Mouse (Mus musculus): Measurements from ENCODE around the gene Rsc1a1. TPM values are rescaled to one million over a fixed set of nuclear protein-coding genes. Genes with fewer than 3 reads are reported as not detected.

Rsc1a1 gene
- polyA plus RNA-seq, 1 experiment = 14.1 TPM

- peak; percentile 86 for DNase-seq
- 1% methylated on average over 102 of the region's 105 CpGs for WGBS
- TF ChIP-seq POLR2A (IDR thresholded peaks at IDR 0.05; ENCODE audit: borderline replicate concordance, extremely low read depth, low read depth, low read length) (peak; percentile 57; the same call in 1 of the 2 replicates), CTCF (IDR thresholded peaks at IDR 0.05; ENCODE audit: insufficient read depth, low read length) (no peak)
- H3K4me1 ChIP-seq (ENCODE audit: control insufficient read depth, insufficient read depth, low read length) = peaks cover 30% of the 10 kb centered on the region
- H3K4me3 ChIP-seq (replicated peaks; ENCODE audit: extremely low read depth, low read depth, low read length) = peak within 1 kb of the TSS; percentile 75
Observed at GRCm38 (mm10) chr4:141722731-141723672, 37.6 kb upstream of the Rsc1a1 start, which contains the start of gene Ddi2. Gene Ddi2, minus strand, starts transcription at chr4:141723419.

GRCm38 (mm10) chr4:141721961-141722360, 36.6 kb upstream of the Rsc1a1 start:
- 5% methylated on average over 6 of the region's 6 CpGs for WGBS
- no peak for DNase-seq
- TF ChIP-seq POLR2A (IDR thresholded peaks at IDR 0.05; ENCODE audit: borderline replicate concordance, extremely low read depth, low read depth, low read length) = no peak
- no peak for TF ChIP-seq CTCF (IDR thresholded peaks at IDR 0.05; ENCODE audit: insufficient read depth, low read length)
- H3K4me1 ChIP-seq (ENCODE audit: control insufficient read depth, insufficient read depth, low read length) = peaks cover 33% of the 10 kb centered on the region
- peak overlapping the region; percentile 72 for H3K4me3 ChIP-seq (replicated peaks; ENCODE audit: extremely low read depth, low read depth, low read length)

GRCm38 (mm10) chr4:141720761-141721523, 35.5 kb upstream of the Rsc1a1 start:
- peak overlapping the region; percentile 25 for H3K4me3 ChIP-seq (replicated peaks; ENCODE audit: extremely low read depth, low read depth, low read length)
- peak; percentile 17; the same call in 1 of the 2 replicates for TF ChIP-seq POLR2A (IDR thresholded peaks at IDR 0.05; ENCODE audit: borderline replicate concordance, extremely low read depth, low read depth, low read length)
- TF ChIP-seq CTCF (IDR thresholded peaks at IDR 0.05; ENCODE audit: insufficient read depth, low read length) = no peak

GRCm38 (mm10) chr4:141719304-141719703, 33.9 kb upstream of the Rsc1a1 start:
- no peak for DNase-seq
- TF ChIP-seq CTCF (IDR thresholded peaks at IDR 0.05; ENCODE audit: insufficient read depth, low read length) (no peak), POLR2A (IDR thresholded peaks at IDR 0.05; ENCODE audit: borderline replicate concordance, extremely low read depth, low read depth, low read length) (no peak)
- Histone ChIP-seq H3K4me1 (ENCODE audit: control insufficient read depth, insufficient read depth, low read length) (peaks cover 38% of the 10 kb centered on the region), H3K4me3 (replicated peaks; ENCODE audit: extremely low read depth, low read depth, low read length) (no peak overlapping the region)
- 83% methylated on average over 1 of the region's 1 CpGs for WGBS

More at GRCm38 (mm10) chr4:141720761-141721523, 35.5 kb upstream of the Rsc1a1 start:
- DNase-seq = no peak
- 3% methylated on average over 6 of the region's 6 CpGs for WGBS
- H3K4me1 ChIP-seq (ENCODE audit: control insufficient read depth, insufficient read depth, low read length) = peaks cover 35% of the 10 kb centered on the region

- 68% methylated on average over 4 of the region's 4 CpGs for WGBS
- no peak for TF ChIP-seq CTCF (IDR thresholded peaks at IDR 0.05; ENCODE audit: insufficient read depth, low read length)
- no peak for TF ChIP-seq POLR2A (IDR thresholded peaks at IDR 0.05; ENCODE audit: borderline replicate concordance, extremely low read depth, low read depth, low read length)
- no peak for DNase-seq
Observed at GRCm38 (mm10) chr4:141717633-141718032, 32.2 kb upstream of the Rsc1a1 start.

GRCm38 (mm10) chr4:141715027-141715426, 29.6 kb upstream of the Rsc1a1 start:
- TF ChIP-seq POLR2A (IDR thresholded peaks at IDR 0.05; ENCODE audit: borderline replicate concordance, extremely low read depth, low read depth, low read length) (no peak), CTCF (IDR thresholded peaks at IDR 0.05; ENCODE audit: insufficient read depth, low read length) (no peak)
- 33% methylated on average over 2 of the region's 2 CpGs for WGBS
- Histone ChIP-seq H3K4me3 (replicated peaks; ENCODE audit: extremely low read depth, low read depth, low read length) (no peak overlapping the region), H3K4me1 (ENCODE audit: control insufficient read depth, insufficient read depth, low read length) (peaks cover 29% of the 10 kb centered on the region)
- DNase-seq = no peak

More at GRCm38 (mm10) chr4:141717633-141718032, 32.2 kb upstream of the Rsc1a1 start:
- Histone ChIP-seq H3K4me3 (replicated peaks; ENCODE audit: extremely low read depth, low read depth, low read length) (no peak overlapping the region), H3K4me1 (ENCODE audit: control insufficient read depth, insufficient read depth, low read length) (peaks cover 37% of the 10 kb centered on the region)

GRCm38 (mm10) chr4:141713598-141714142, 28.3 kb upstream of the Rsc1a1 start:
- peaks cover 21% of the 10 kb centered on the region for H3K4me1 ChIP-seq (ENCODE audit: control insufficient read depth, insufficient read depth, low read length)
- no peak overlapping the region for H3K4me3 ChIP-seq (replicated peaks; ENCODE audit: extremely low read depth, low read depth, low read length)
- WGBS = 72% methylated on average over 5 of the region's 5 CpGs
- DNase-seq = no peak
- no peak for TF ChIP-seq CTCF (IDR thresholded peaks at IDR 0.05; ENCODE audit: insufficient read depth, low read length)
- no peak for TF ChIP-seq POLR2A (IDR thresholded peaks at IDR 0.05; ENCODE audit: borderline replicate concordance, extremely low read depth, low read depth, low read length)

- TF ChIP-seq POLR2A (IDR thresholded peaks at IDR 0.05; ENCODE audit: borderline replicate concordance, extremely low read depth, low read depth, low read length) (no peak), CTCF (IDR thresholded peaks at IDR 0.05; ENCODE audit: insufficient read depth, low read length) (no peak)
- Histone ChIP-seq H3K4me3 (replicated peaks; ENCODE audit: extremely low read depth, low read depth, low read length) (no peak overlapping the region), H3K4me1 (ENCODE audit: control insufficient read depth, insufficient read depth, low read length) (peaks cover 18% of the 10 kb centered on the region)
- WGBS = 93% methylated on average over 1 of the region's 1 CpGs
- DNase-seq = no peak
Observed at GRCm38 (mm10) chr4:141711250-141711649, 25.9 kb upstream of the Rsc1a1 start.

- TF ChIP-seq CTCF (IDR thresholded peaks at IDR 0.05; ENCODE audit: insufficient read depth, low read length) (no peak), POLR2A (IDR thresholded peaks at IDR 0.05; ENCODE audit: borderline replicate concordance, extremely low read depth, low read depth, low read length) (no peak)
- DNase-seq = no peak
- H3K4me1 ChIP-seq (ENCODE audit: control insufficient read depth, insufficient read depth, low read length) = peaks cover 5% of the 10 kb centered on the region
- no peak overlapping the region for H3K4me3 ChIP-seq (replicated peaks; ENCODE audit: extremely low read depth, low read depth, low read length)
- 80% methylated on average over 2 of the region's 2 CpGs for WGBS
Observed at GRCm38 (mm10) chr4:141708971-141709370, 23.6 kb upstream of the Rsc1a1 start.
